Mouse (Mus musculus) bone marrow, adult 2 months (tissue): Measurements from ENCODE around the gene Rnf113a2. TPM values are rescaled to one million over a fixed set of nuclear protein-coding genes. Genes with fewer than 3 reads are reported as not detected.

ENCODE experiments used
- H3K27ac ChIP-seq: fragments of 200-500 bp; 2 replicates; pipeline ENCODE4 v1.5.1; 2012; ENCODE audit warnings: low read depth, mild to moderate bottlenecking, control low read depth, inconsistent platforms, low read length; ENCODE audit not compliant: control insufficient read depth, poor library complexity, insufficient read depth
- H3K4me1 ChIP-seq: fragments of 200-500 bp; 2 replicates; pipeline ENCODE4 v1.6.1; 2011; ENCODE audit warnings: low read length; ENCODE audit not compliant: control insufficient read depth, insufficient read depth
- H3K4me3 ChIP-seq: fragments of 200-500 bp; replicated peaks from 2 replicates; pipeline ENCODE3; 2011; ENCODE audit warnings: mild to moderate bottlenecking, low read depth, low read length, control low read depth; ENCODE audit not compliant: control insufficient read depth
- CTCF ChIP-seq: fragments of 200-500 bp; IDR thresholded peaks from 2 replicates; pipeline ENCODE4 v1.5.1; 2011; ENCODE audit warnings: low read length, control low read depth; ENCODE audit not compliant: control insufficient read depth, insufficient read depth
- POLR2A ChIP-seq: fragments of 200-500 bp; IDR thresholded peaks from 2 replicates; pipeline ENCODE4 v1.6.1; 2011; ENCODE audit warnings: low read depth, mild to moderate bottlenecking, control low read depth, low read length, borderline replicate concordance; ENCODE audit not compliant: control insufficient read depth
- WGBS: fragments of 180-500 bp; shearing (Covaris S2); methylation state at CpG from one replicate; pipeline ENCODE4 v1.1.7; 2018; 5-methylcytosine and 5-hydroxymethylcytosine counted together
- polyA plus RNA-seq: library from polyadenylated mRNA; stranded (reverse); fragments of >200 nt; gene quantifications from 2 replicates; pipeline ENCODE4 v1.2.4, GENCODE M21; 2011; ENCODE audit warnings: low replicate concordance; ENCODE audit not compliant: missing spikeins, insufficient read depth, insufficient read length

Rnf113a2 gene
- 9.5 and 10.6 TPM in 2 replicates for polyA plus RNA-seq

GRCm38 (mm10) chr12:84416834-84417604 lies at the start of gene Rnf113a2:
TSS of gene Rnf113a2 (plus strand) at chr12:84417196.
- peak within 1 kb of the TSS; percentile 70 for H3K4me3 ChIP-seq
- 3% methylated on average over 50 of the region's 50 CpGs for WGBS
- H3K27ac ChIP-seq, result peak within 1 kb of the TSS; percentile 82
- TF ChIP-seq CTCF (no peak), POLR2A (peak; percentile 77; the same call in 1 of the 2 replicates)
- peaks cover 3% of the 10 kb centered on the region; the same call in 1 of the 2 replicates for H3K4me1 ChIP-seq

GRCm38 (mm10) chr12:84371647-84372046 lies 45.3 kb upstream of the Rnf113a2 start:
- Histone ChIP-seq H3K4me1 (no peaks in the 10 kb centered on the region; the same call in 1 of the 2 replicates), H3K4me3 (no peak overlapping the region), H3K27ac (no peak overlapping the region)
- no peak for TF ChIP-seq CTCF
- WGBS, result 91% methylated on average over 5 of the region's 5 CpGs

- Histone ChIP-seq H3K4me1 (no peaks in the 10 kb centered on the region), H3K4me3 (no peak overlapping the region), H3K27ac (no peak overlapping the region)
- 80% methylated on average over 6 of the region's 6 CpGs for WGBS
- no peak for TF ChIP-seq CTCF
- TF ChIP-seq POLR2A, result no peak
Measured at GRCm38 (mm10) chr12:84373831-84374481, 43.0 kb upstream of the Rnf113a2 start.

- TF ChIP-seq CTCF (no peak), POLR2A (no peak)
- Histone ChIP-seq H3K4me1 (peaks cover 2% of the 10 kb centered on the region; the same call in 1 of the 2 replicates), H3K27ac (no peak overlapping the region), H3K4me3 (no peak overlapping the region)
- 90% methylated on average over 4 of the region's 4 CpGs for WGBS
Measured at GRCm38 (mm10) chr12:84382369-84382768, 34.6 kb upstream of the Rnf113a2 start.

GRCm38 (mm10) chr12:84384644-84385081 lies 32.3 kb upstream of the Rnf113a2 start:
- Histone ChIP-seq H3K4me3 (no peak overlapping the region), H3K27ac (0 out of 2 replicates have a peak overlapping the region, but pooled peaks have one; percentile 16), H3K4me1 (peaks cover 2% of the 10 kb centered on the region; the same call in 1 of the 2 replicates)
- TF ChIP-seq POLR2A, result no peak
- no peak for TF ChIP-seq CTCF
- WGBS, result 14% methylated on average over 5 of the region's 5 CpGs

GRCm38 (mm10) chr12:84385408-84385807 lies 31.6 kb upstream of the Rnf113a2 start:
- TF ChIP-seq CTCF, result no peak
- TF ChIP-seq POLR2A, result no peak
- peaks cover 2% of the 10 kb centered on the region; the same call in 1 of the 2 replicates for H3K4me1 ChIP-seq
- H3K4me3 ChIP-seq, result no peak overlapping the region
- 78% methylated on average over 4 of the region's 4 CpGs for WGBS
- H3K27ac ChIP-seq, result no peak overlapping the region

GRCm38 (mm10) chr12:84388097-84388496 lies 28.9 kb upstream of the Rnf113a2 start:
- H3K27ac ChIP-seq, result peak overlapping the region; percentile 43; the same call in 1 of the 2 replicates
- peaks cover 2% of the 10 kb centered on the region; the same call in 1 of the 2 replicates for H3K4me1 ChIP-seq
- WGBS, result 86% methylated on average over 8 of the region's 8 CpGs
- TF ChIP-seq CTCF (no peak), POLR2A (no peak)
- H3K4me3 ChIP-seq, result no peak overlapping the region

- Histone ChIP-seq H3K4me3 (peak overlapping the region; percentile 36), H3K27ac (peak overlapping the region; percentile 16), H3K4me1 (peaks cover 2% of the 10 kb centered on the region; the same call in 1 of the 2 replicates)
- no peak for TF ChIP-seq CTCF
- WGBS, result 10% methylated on average over 14 of the region's 14 CpGs
Measured at GRCm38 (mm10) chr12:84388774-84389400, 28.1 kb upstream of the Rnf113a2 start.
